Mouse (Mus musculus) ovary, postnatal 14 days (tissue): ENCODE results near the gene Ctnnd2.

Experiments
- DNase-seq: peaks from one replicate; pipeline ENCODE4 v3.0.0; 2022; ENCODE audit warnings: low spot score

Gene Ctnnd2

GRCm38 (mm10) chr15:30240881-30241280, 68.5 kb downstream of the Ctnnd2 start:
- no peak for DNase-seq

GRCm38 (mm10) chr15:30268822-30269221, 96.4 kb downstream of the Ctnnd2 start:
- no peak for DNase-seq

- DNase-seq: no peak
Measured at GRCm38 (mm10) chr15:30271141-30271572, 98.8 kb downstream of the Ctnnd2 start.

GRCm38 (mm10) chr15:30272326-30272725, 99.9 kb downstream of the Ctnnd2 start:
- DNase-seq: no peak

GRCm38 (mm10) chr15:30275721-30276120, 103.3 kb downstream of the Ctnnd2 start:
- DNase-seq: no peak

GRCm38 (mm10) chr15:30276691-30277090, 104.3 kb downstream of the Ctnnd2 start:
- no peak for DNase-seq

- DNase-seq: no peak
Measured at GRCm38 (mm10) chr15:30278610-30279009, 106.2 kb downstream of the Ctnnd2 start.

- DNase-seq: no peak
Measured at GRCm38 (mm10) chr15:30285572-30286244, 113.3 kb downstream of the Ctnnd2 start.

GRCm38 (mm10) chr15:30286245-30286642, 113.9 kb downstream of the Ctnnd2 start:
- no peak for DNase-seq

- no peak for DNase-seq
Measured at GRCm38 (mm10) chr15:30302824-30303223, 130.4 kb downstream of the Ctnnd2 start.

- DNase-seq: no peak
Measured at GRCm38 (mm10) chr15:30306437-30306836, 134.0 kb downstream of the Ctnnd2 start.

GRCm38 (mm10) chr15:30322543-30322942, 150.2 kb downstream of the Ctnnd2 start:
- DNase-seq: no peak

GRCm38 (mm10) chr15:30333336-30334310, 161.2 kb downstream of the Ctnnd2 start:
- DNase-seq: no peak

GRCm38 (mm10) chr15:30338585-30339197, 166.3 kb downstream of the Ctnnd2 start:
- no peak for DNase-seq

- no peak for DNase-seq
Measured at GRCm38 (mm10) chr15:30345754-30346153, 173.4 kb downstream of the Ctnnd2 start.

- DNase-seq: no peak
Measured at GRCm38 (mm10) chr15:30364491-30364890, 192.1 kb downstream of the Ctnnd2 start.

GRCm38 (mm10) chr15:30369997-30370396, 197.6 kb downstream of the Ctnnd2 start:
- DNase-seq: no peak

GRCm38 (mm10) chr15:30371151-30371550, 198.8 kb downstream of the Ctnnd2 start:
- DNase-seq: no peak

GRCm38 (mm10) chr15:30373654-30374215, 201.3 kb downstream of the Ctnnd2 start:
- no peak for DNase-seq

- no peak for DNase-seq
Measured at GRCm38 (mm10) chr15:30374907-30375306, 202.5 kb downstream of the Ctnnd2 start.

- no peak for DNase-seq
Measured at GRCm38 (mm10) chr15:30383075-30383842, 210.9 kb downstream of the Ctnnd2 start.
